Mouse (Mus musculus) neural tube, embryonic 12.5 days (tissue): ENCODE measurements around the gene Exog. TPM values are rescaled to one million over a fixed set of nuclear protein-coding genes. Genes with fewer than 3 reads are reported as not detected.

ENCODE experiments used
- ATAC-seq: fragments of 200-750 bp; cut with Nextera tagmentation; 2 replicates; pipeline ENCODE4 v1.8.0; 2017; ENCODE audit warnings: low read depth, mild to moderate bottlenecking, moderate TSS enrichment, moderate library complexity; ENCODE audit not compliant: low FRiP score
- H3K27ac ChIP-seq: fragments of 300-500 bp; sonication (generic); 2 replicates; pipeline ENCODE4 v1.5.1; 2016
- H3K27me3 ChIP-seq: fragments of 300-500 bp; sonication (generic); replicated peaks from 2 replicates; pipeline ENCODE4 v1.6.1; 2016; ENCODE audit warnings: mild to moderate bottlenecking
- H3K36me3 ChIP-seq: fragments of 300-500 bp; sonication (generic); 2 replicates; pipeline ENCODE4 v1.6.1; 2016; ENCODE audit warnings: mild to moderate bottlenecking
- H3K4me1 ChIP-seq: fragments of 300-500 bp; sonication (generic); 2 replicates; pipeline ENCODE4 v1.6.1; 2016
- H3K4me2 ChIP-seq: fragments of 300-500 bp; sonication (generic); replicated peaks from 2 replicates; pipeline ENCODE4 v1.6.1; 2016; ENCODE audit warnings: mild to moderate bottlenecking
- H3K4me3 ChIP-seq: fragments of 300-500 bp; sonication (generic); 2 replicates; pipeline ENCODE4 v1.5.1; 2016
- H3K9ac ChIP-seq: fragments of 300-500 bp; sonication (generic); 2 replicates; pipeline ENCODE4 v1.6.1; 2016; ENCODE audit warnings: mild to moderate bottlenecking
- H3K9me3 ChIP-seq: fragments of 300-500 bp; sonication (generic); 2 replicates; pipeline ENCODE4 v1.6.1; 2016; ENCODE audit warnings: mild to moderate bottlenecking
- WGBS: fragments of 180-500 bp; shearing (Covaris S2); methylation state at CpG from one replicate; pipeline ENCODE4 v1.1.7; 2016; 5-methylcytosine and 5-hydroxymethylcytosine counted together
- polyA plus RNA-seq: library from polyadenylated mRNA; unstranded; fragments of >200 nt; fragmentation: Nextera tagmentation; extraction: Ambion mirVana; gene quantifications from 2 replicates; pipeline ENCODE4 v1.2.1, GENCODE M21; 2016

The Exog gene
- polyA plus RNA-seq, 1 experiment from 2014 or later = 44.4 TPM

DNA sequence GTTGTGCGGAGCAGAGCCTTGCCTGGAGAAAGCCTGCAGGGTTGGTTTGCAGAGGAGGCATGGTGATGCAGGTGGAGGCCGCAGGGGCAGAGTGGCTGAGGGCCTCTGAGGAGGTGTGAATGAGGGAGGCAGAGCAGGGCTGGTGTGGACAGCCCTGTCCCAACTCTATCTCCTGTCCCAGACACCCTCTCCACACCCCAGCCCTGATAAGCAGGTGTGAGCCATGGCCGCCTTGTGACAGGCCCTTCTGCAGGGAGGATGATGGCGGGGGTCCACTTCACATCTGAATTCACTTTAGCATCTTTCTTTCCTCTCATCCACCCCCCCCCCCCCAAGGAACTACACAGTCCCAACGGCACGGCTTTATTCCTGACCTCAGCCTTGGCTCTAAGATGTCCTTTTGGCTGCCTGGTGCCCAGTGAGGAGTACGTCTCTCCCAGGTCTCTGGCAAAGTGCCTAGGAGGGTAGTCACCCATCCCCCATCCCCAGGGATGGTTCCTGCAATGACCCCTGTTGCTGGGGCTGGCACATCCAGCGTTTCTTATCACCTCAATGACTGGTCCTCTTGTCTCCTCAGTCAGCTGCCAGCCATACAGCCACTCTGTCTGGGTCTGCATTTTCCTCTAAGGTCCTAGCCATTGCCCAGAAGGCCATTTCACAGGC, 25.1 kb downstream of the Exog start:
- H3K4me2 ChIP-seq = no peak overlapping the region
- no peaks in the 10 kb centered on the region for H3K27me3 ChIP-seq
- no peak overlapping the region for H3K9ac ChIP-seq
- H3K9me3 ChIP-seq = no peaks in the 10 kb centered on the region
- H3K4me3 ChIP-seq = no peak overlapping the region
- no peak for ATAC-seq
- no peak overlapping the region for H3K27ac ChIP-seq
- H3K4me1 ChIP-seq = no peaks in the 10 kb centered on the region
- peaks cover 27% of the 10 kb centered on the region for H3K36me3 ChIP-seq
- 74% methylated on average over 8 of the region's 8 CpGs for WGBS

DNA sequence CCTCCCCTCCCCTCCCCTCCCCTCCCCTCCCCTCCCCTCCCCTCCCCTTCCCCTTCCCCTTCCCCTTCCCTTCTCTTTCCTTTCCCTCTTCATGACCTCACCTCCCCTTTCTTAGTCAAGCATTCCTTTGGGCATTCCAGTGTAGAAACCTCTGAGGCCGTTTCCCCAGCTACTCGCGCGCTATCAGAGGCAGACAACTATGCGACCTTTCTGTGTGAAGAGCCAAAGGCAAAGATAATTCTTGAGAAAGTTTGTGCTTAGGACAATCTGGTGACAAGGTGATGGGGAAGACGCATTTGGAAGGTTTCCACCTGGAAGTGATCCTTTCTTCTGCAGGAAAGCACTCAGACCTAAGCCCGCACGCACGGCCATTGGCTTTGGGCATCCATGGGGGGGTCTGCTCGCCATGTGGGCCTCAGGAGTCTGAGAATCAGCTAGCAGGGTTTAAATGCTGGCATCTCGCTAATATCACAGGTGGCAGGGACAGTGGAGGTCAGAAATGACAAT, 27.7 kb downstream of the Exog start:
- Histone ChIP-seq H3K9me3 (no peaks in the 10 kb centered on the region), H3K4me1 (peaks cover 1% of the 10 kb centered on the region), H3K9ac (no peak overlapping the region), H3K4me2 (no peak overlapping the region), H3K36me3 (peaks cover 11% of the 10 kb centered on the region), H3K27ac (no peak overlapping the region), H3K4me3 (no peak overlapping the region), H3K27me3 (no peaks in the 10 kb centered on the region)
- no peak for ATAC-seq
- WGBS = 81% methylated on average over 11 of the region's 11 CpGs

DNA sequence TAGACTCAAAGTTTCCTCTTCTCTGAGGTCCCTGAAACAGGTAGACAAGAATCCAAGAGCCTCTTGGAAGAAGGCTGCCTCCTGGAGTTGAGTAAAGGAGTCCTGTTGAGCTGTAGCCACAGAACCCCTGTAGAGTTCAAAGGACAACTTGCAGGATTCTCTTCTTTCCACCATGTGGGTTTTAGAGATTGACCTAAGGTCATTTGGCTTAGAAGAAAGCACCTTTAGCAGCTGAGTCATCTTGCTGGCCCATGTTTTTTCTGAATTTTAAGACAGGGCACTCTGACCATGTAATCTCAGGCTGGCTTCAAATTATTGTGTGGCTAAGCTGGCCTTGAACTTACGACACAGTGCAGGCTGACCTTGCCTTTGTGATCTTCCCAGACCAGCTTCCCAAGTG, 28.3 kb downstream of the Exog start:
- WGBS = 90% methylated on average over 1 of the region's 1 CpGs
- H3K27ac ChIP-seq = no peak overlapping the region
- no peak overlapping the region for H3K9ac ChIP-seq
- H3K36me3 ChIP-seq = peaks cover 6% of the 10 kb centered on the region; the same call in 1 of the 2 replicates
- H3K4me1 ChIP-seq = peaks cover 7% of the 10 kb centered on the region
- H3K27me3 ChIP-seq = no peaks in the 10 kb centered on the region
- no peak for ATAC-seq
- no peak overlapping the region for H3K4me3 ChIP-seq
- H3K9me3 ChIP-seq = no peaks in the 10 kb centered on the region
- H3K4me2 ChIP-seq = no peak overlapping the region

DNA sequence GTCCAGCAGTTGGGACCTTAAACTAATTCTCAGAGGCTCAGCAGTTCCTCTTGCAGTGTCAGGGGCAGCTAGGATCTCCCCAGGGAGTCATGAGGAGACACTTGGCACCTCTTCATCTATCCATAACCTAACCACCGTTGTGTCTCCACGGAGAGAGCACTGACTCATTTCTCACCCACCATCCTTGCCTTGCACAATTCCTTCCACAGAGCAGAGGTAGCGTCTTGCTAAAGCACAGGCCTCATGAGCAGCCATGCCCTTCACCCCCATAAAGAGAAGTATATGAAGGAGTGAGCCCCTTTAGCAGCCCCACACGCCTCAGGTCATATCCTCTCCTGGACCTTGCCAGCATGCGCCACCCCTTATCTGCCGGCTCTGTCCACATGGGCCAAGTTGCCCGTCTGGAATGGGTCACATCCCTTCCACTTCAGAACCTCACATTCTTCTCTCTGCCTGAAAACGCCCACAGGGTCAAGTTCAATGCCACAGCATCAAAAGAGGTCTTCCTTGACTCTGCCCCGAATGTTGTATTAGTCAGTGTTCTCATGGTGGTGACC, 28.9 kb downstream of the Exog start:
- WGBS = 86% methylated on average over 9 of the region's 9 CpGs
- peaks cover 13% of the 10 kb centered on the region for H3K4me1 ChIP-seq

DNA sequence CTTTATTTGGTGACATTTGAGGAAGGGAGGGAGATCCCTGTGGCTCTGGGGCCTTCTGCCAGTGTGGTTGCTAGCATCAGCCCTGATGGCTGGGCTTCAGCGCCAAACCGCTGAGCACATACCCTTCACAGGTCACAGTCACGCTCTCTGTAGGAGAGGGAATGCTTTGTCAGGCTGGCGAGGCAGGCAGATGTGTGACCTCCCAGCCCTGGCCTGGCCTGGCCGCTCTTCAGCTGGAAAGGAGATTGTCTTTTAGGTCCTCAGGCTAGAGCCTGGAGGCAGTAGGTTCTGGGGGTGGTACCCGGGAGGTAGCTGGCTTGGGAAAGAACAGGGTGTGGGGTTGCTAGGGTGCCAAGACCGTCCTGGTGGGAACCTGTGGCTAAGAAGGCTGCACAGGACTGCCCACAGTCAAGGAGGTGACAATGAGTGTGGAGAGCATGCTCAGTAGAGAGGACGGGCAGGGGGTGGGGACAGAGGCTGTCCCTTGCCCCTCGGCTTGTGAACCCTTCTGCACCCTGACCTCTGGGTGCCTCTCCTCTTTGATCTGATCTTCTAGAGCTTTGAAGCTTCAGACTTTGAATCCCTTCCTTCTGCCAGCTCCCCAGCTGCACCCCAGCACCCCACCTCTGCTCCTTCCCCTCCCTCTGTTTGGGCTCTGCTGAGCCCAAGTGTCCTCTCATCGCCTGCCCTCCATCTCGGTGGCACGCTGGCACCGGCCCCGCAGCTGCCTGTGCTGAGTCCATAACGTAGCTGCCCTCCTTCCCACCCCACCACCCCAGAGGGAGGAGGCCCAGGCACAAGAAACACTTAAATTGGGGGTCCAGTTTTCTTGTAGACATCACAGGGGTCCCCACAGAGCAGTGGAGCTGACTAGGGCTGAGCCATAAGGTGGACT, 30.2 kb downstream of the Exog start:
- H3K9ac ChIP-seq = no peak overlapping the region
- 61% methylated on average over 15 of the region's 15 CpGs for WGBS
- H3K27me3 ChIP-seq = no peaks in the 10 kb centered on the region
- no peak overlapping the region for H3K4me3 ChIP-seq
- H3K4me2 ChIP-seq = no peak overlapping the region
- no peak overlapping the region for H3K27ac ChIP-seq
- peaks cover 21% of the 10 kb centered on the region for H3K4me1 ChIP-seq
- H3K36me3 ChIP-seq = peaks cover 2% of the 10 kb centered on the region; the same call in 1 of the 2 replicates
- no peaks in the 10 kb centered on the region for H3K9me3 ChIP-seq
- ATAC-seq = no peak

More for the DNA sequence above, 28.9 kb downstream of the Exog start:
- no peaks in the 10 kb centered on the region for H3K27me3 ChIP-seq
- H3K9ac ChIP-seq = no peak overlapping the region
- peaks cover 4% of the 10 kb centered on the region; the same call in 1 of the 2 replicates for H3K36me3 ChIP-seq
- H3K27ac ChIP-seq = no peak overlapping the region
- no peak overlapping the region for H3K4me3 ChIP-seq
- no peaks in the 10 kb centered on the region for H3K9me3 ChIP-seq
- ATAC-seq = no peak
- no peak overlapping the region for H3K4me2 ChIP-seq

DNA sequence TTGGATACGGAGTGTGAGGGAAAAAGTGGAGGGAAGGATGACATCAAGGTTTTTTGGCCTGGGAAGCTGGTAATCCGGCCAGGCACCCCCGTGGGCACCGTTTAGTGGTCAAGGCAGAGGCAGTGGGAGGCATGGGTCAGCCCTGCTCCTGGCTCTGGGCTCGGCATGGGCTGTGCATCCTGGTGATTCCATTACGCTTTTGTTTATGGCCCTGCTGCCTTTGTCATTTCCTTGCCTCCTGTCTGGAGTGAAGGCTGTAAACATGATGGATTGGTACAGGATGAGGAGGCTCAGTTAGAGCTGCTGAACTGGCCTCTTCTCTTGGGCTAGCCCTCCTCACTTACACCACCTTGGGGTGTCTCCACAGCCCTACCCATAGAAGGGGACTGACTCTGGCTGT, 33.0 kb downstream of the Exog start:
- no peaks in the 10 kb centered on the region for H3K27me3 ChIP-seq
- H3K4me1 ChIP-seq = peaks cover 21% of the 10 kb centered on the region
- 4% methylated on average over 6 of the region's 6 CpGs for WGBS
- no peaks in the 10 kb centered on the region for H3K36me3 ChIP-seq
- H3K4me2 ChIP-seq = peak overlapping the region; percentile 10; the same call in 1 of the 2 replicates
- ATAC-seq = peak; percentile 57
- no peak overlapping the region for H3K4me3 ChIP-seq
- no peak overlapping the region for H3K27ac ChIP-seq
- no peak overlapping the region for H3K9ac ChIP-seq
- H3K9me3 ChIP-seq = no peaks in the 10 kb centered on the region

DNA sequence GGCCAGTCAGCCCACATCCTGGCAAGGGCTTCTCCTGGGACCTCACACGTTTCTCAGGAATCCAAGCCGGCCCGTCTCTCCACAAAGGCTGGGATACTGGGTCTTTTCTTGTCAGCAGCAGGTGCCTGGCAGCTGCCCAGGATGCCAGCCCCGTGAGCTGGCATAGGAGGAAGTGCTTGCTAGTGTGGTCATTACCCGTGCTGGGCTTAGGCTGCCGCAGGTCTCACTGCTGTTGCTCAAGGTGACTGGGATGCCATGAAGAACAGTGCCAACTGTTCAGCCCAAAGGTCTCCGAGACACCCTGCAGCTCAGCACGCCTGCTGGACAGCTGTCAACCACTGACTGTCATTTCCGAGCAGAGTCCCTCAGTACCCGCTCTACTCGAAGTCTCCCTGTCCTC, 33.6 kb downstream of the Exog start:
- no peaks in the 10 kb centered on the region for H3K9me3 ChIP-seq
- peaks cover 22% of the 10 kb centered on the region for H3K4me1 ChIP-seq
- H3K9ac ChIP-seq = no peak overlapping the region
- H3K27ac ChIP-seq = no peak overlapping the region
- no peak overlapping the region for H3K4me2 ChIP-seq
- ATAC-seq = no peak
- no peaks in the 10 kb centered on the region for H3K36me3 ChIP-seq
- no peaks in the 10 kb centered on the region for H3K27me3 ChIP-seq
- no peak overlapping the region for H3K4me3 ChIP-seq
- WGBS = 73% methylated on average over 11 of the region's 11 CpGs

DNA sequence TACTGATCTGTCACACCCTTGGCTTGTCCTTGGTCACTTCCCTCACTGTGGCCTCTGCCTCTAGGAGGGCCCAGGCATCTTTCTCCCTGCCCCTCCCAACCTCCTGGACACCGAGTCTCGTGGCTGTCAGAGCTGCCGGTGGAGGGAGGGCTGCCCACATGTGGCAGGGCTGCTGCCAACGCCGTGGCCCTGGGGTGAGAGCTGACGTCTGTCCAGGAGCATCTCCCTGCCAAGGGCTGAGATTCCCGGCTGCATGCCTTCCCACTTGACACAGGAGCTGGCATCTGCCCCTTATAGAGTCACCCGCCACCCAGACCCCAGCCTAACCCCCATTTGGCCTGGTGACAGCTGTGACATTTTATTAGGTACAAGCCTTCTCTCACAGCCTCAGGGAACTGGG, 34.6 kb downstream of the Exog start:
- no peaks in the 10 kb centered on the region for H3K9me3 ChIP-seq
- H3K27ac ChIP-seq = no peak overlapping the region
- H3K36me3 ChIP-seq = no peaks in the 10 kb centered on the region
- H3K27me3 ChIP-seq = no peaks in the 10 kb centered on the region
- no peak overlapping the region for H3K4me3 ChIP-seq
- ATAC-seq = no peak
- no peak overlapping the region for H3K4me2 ChIP-seq
- H3K4me1 ChIP-seq = peaks cover 30% of the 10 kb centered on the region
- 54% methylated on average over 8 of the region's 8 CpGs for WGBS
- no peak overlapping the region for H3K9ac ChIP-seq

DNA sequence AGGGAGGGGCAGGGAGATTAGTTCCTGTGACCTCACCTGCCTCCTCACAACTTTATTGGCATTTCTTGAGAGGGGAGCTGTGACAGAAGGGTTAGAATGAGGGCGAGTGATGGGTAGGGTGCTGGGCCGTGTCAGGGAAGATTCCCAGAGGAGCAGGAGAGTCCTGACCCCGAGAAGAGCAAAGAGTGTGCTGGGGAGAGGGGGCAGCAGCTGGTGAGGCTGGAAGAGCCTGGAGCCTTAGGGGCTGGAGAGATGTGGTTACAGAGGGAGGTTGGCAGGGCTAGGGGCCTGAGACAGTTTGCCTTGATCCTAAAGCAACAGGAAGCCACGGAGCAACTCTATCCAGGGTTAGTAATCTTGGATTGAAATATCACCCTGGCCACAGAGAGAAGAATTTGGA, 36.9 kb downstream of the Exog start:
- H3K9me3 ChIP-seq = no peaks in the 10 kb centered on the region
- H3K27ac ChIP-seq = no peak overlapping the region
- peaks cover 31% of the 10 kb centered on the region for H3K4me1 ChIP-seq
- WGBS = 80% methylated on average over 4 of the region's 4 CpGs
- no peak overlapping the region for H3K4me3 ChIP-seq
- H3K4me2 ChIP-seq = no peak overlapping the region
- ATAC-seq = no peak
- no peaks in the 10 kb centered on the region for H3K36me3 ChIP-seq
- no peak overlapping the region for H3K9ac ChIP-seq
- no peaks in the 10 kb centered on the region for H3K27me3 ChIP-seq

DNA sequence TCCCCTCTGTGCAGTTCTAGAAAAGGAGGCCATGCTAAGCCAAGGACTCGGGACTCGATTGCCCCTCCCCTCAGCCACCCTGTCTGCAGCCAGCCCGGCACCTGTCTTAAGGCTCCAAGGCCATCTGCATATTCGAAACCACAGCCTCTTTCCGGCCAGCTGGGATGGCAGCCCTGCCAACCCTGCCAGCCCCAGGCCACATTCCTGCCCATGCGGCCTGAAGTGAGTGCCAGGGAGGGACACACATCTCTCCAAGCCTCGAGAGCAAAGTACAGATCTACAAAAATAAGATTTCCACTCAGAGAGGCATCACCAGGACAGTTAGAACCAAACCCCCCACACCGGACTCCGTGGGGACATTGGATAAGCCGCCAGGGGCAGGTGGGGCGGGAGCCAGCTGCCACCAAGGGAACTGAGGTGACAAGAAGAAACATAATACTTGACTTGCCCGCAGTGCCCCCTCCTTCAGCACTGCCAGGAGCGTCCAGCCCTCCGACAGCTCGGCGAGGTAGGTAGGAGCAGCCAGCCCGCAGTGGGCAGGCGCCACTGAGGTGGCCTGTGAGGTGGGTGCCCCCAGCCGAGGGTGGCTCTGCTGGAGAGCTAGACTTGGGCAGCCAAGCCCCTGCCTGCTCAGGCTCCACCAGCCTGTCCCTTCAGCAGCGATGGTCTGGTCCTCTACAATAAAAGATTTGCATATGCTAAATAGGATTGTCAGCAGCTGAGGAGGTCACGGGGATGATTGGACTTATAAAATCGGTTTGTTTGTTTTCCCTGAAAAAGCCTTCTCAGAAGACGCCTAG, 39.0 kb downstream of the Exog start:
- no peak overlapping the region for H3K4me2 ChIP-seq
- no peak overlapping the region for H3K4me3 ChIP-seq
- no peak; the same call in 1 of the 2 replicates for ATAC-seq
- peaks cover 18% of the 10 kb centered on the region; the same call in 1 of the 2 replicates for H3K4me1 ChIP-seq
- 45% methylated on average over 23 of the region's 23 CpGs for WGBS
- H3K27ac ChIP-seq = no peak overlapping the region
- no peak overlapping the region for H3K9ac ChIP-seq
- H3K9me3 ChIP-seq = no peaks in the 10 kb centered on the region
- H3K36me3 ChIP-seq = no peaks in the 10 kb centered on the region
- no peaks in the 10 kb centered on the region for H3K27me3 ChIP-seq

DNA sequence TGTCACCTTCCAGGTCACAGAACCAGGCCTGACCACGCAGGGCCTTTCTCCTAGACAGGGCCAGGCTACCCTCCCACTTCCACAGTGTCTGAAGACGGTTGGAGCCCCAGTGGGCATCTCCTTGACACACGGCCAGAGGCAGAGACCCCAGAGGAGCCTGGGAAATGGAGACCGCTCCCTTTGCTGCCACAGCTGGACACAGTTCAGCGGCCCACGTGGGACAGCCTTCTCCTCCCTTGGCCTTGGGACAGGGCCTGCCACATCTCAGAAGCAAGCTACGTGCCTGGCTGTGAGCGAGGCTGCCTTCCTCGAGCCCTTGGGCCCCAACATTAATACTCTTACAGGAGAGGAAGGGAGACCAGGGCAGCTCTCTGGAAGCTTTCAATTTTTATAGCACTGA, 39.7 kb downstream of the Exog start:
- 57% methylated on average over 9 of the region's 9 CpGs for WGBS
- H3K27ac ChIP-seq = no peak overlapping the region
- no peak overlapping the region; the same call in 1 of the 2 replicates for H3K9ac ChIP-seq
- peaks cover 13% of the 10 kb centered on the region; the same call in 1 of the 2 replicates for H3K4me1 ChIP-seq
- H3K27me3 ChIP-seq = no peaks in the 10 kb centered on the region
- no peak for ATAC-seq
- no peaks in the 10 kb centered on the region for H3K36me3 ChIP-seq
- no peaks in the 10 kb centered on the region for H3K9me3 ChIP-seq
- H3K4me3 ChIP-seq = no peak overlapping the region
- no peak overlapping the region for H3K4me2 ChIP-seq
